In genomic region chr17:6861181-6862039, GRCm38 (mm10) we compare ENCODE assay signal across 8 mouse cellular contexts.
DNase-seq lines count a peak whose midpoint lies in the region; ATAC-seq lines count a peak whose summit lies in the region.

No protein-coding gene starts in this region.

- DNase-seq in adrenal gland, adult 18-20 months (ENCODE audit: low spot score in 2 of 2), result peak; percentile 12 to 27
- DNase-seq in cerebellum, adult 8-10 months, result peak; percentile 29
- DNase-seq in left cerebral cortex, adult 11 months (ENCODE audit: low spot score), result peak; percentile 73
- DNase-seq in lung, postnatal 14 days, result peak; percentile 43
- peak; percentile 79 for DNase-seq in right cerebral cortex, adult 18-20 months
- no peak for DNase-seq in c-Kit-positive CD71-positive TER-119-positive erythroid progenitor cells, embryonic 14.5 days (ENCODE audit: low spot score)

- ATAC-seq in frontal cortex, adult (ENCODE audit: low TSS enrichment), result peak; percentile 88
- ATAC-seq in inflammation-experienced regulatory T-cells, adult 6 months, result peak; percentile 73
